Mouse (Mus musculus): ENCODE data around the gene Timp1.
A peak's percentile ranks its signal among the peaks of the same experiment; 100 is the strongest.

Timp1 gene

GRCm38 (mm10) chrX:20869962-20870513, at the start of gene Timp1:
Gene Timp1, plus strand, starts transcription at chrX:20870166.
- no peaks in the 10 kb centered on the region; the same call in 1 of the 2 replicates for H3K36me3 ChIP-seq (ENCODE audit: insufficient read depth, low read length)
- H3K9me3 ChIP-seq (ENCODE audit: low read length): no peaks in the 10 kb centered on the region
- peak within 1 kb of the TSS; percentile 77 for H3K4me3 ChIP-seq (replicated peaks; ENCODE audit: low read length)
- TF ChIP-seq CTCF (conservative IDR thresholded peaks at IDR 0.05; ENCODE audit: low read length): no peak
- TF ChIP-seq NANOG (IDR thresholded peaks at IDR 0.05; ENCODE audit: borderline replicate concordance, low read length): no peak
- no peak for TF ChIP-seq POU5F1 (IDR thresholded peaks at IDR 0.05; ENCODE audit: borderline replicate concordance, low read length)
- H3K4me1 ChIP-seq (replicated peaks; ENCODE audit: low read depth, low read length): peaks cover 50% of the 10 kb centered on the region
- H3K27me3 ChIP-seq (ENCODE audit: insufficient read depth, low read length): no peaks in the 10 kb centered on the region

GRCm38 (mm10) chrX:20828934-20829333, 41.0 kb upstream of the Timp1 start:
- no peaks in the 10 kb centered on the region for H3K9me3 ChIP-seq (ENCODE audit: low read length)
- H3K4me1 ChIP-seq (replicated peaks; ENCODE audit: low read depth, low read length): no peaks in the 10 kb centered on the region
- no peak for TF ChIP-seq NANOG (IDR thresholded peaks at IDR 0.05; ENCODE audit: borderline replicate concordance, low read length)
- TF ChIP-seq CTCF (conservative IDR thresholded peaks at IDR 0.05; ENCODE audit: low read length): peak; percentile 28
- H3K36me3 ChIP-seq (ENCODE audit: insufficient read depth, low read length): no peaks in the 10 kb centered on the region
- no peaks in the 10 kb centered on the region for H3K27me3 ChIP-seq (ENCODE audit: insufficient read depth, low read length)
- no peak overlapping the region for H3K4me3 ChIP-seq (replicated peaks; ENCODE audit: low read length)

GRCm38 (mm10) chrX:20847232-20847631, 22.7 kb upstream of the Timp1 start:
- Histone ChIP-seq H3K4me3 (replicated peaks; ENCODE audit: low read length) (no peak overlapping the region), H3K27me3 (ENCODE audit: insufficient read depth, low read length) (no peaks in the 10 kb centered on the region), H3K36me3 (ENCODE audit: insufficient read depth, low read length) (peaks cover 27% of the 10 kb centered on the region), H3K9me3 (ENCODE audit: low read length) (no peaks in the 10 kb centered on the region), H3K4me1 (replicated peaks; ENCODE audit: low read depth, low read length) (peaks cover 19% of the 10 kb centered on the region)
- TF ChIP-seq NANOG (IDR thresholded peaks at IDR 0.05; ENCODE audit: borderline replicate concordance, low read length): no peak
- no peak for TF ChIP-seq POU5F1 (IDR thresholded peaks at IDR 0.05; ENCODE audit: borderline replicate concordance, low read length)
- TF ChIP-seq CTCF (conservative IDR thresholded peaks at IDR 0.05; ENCODE audit: low read length): no peak

- H3K4me3 ChIP-seq (replicated peaks; ENCODE audit: low read length): no peak overlapping the region
- peaks cover 28% of the 10 kb centered on the region for H3K36me3 ChIP-seq (ENCODE audit: insufficient read depth, low read length)
- H3K27me3 ChIP-seq (ENCODE audit: insufficient read depth, low read length): no peaks in the 10 kb centered on the region
- no peaks in the 10 kb centered on the region for H3K9me3 ChIP-seq (ENCODE audit: low read length)
- no peak for TF ChIP-seq POU5F1 (IDR thresholded peaks at IDR 0.05; ENCODE audit: borderline replicate concordance, low read length)
- no peak for TF ChIP-seq NANOG (IDR thresholded peaks at IDR 0.05; ENCODE audit: borderline replicate concordance, low read length)
- TF ChIP-seq CTCF (conservative IDR thresholded peaks at IDR 0.05; ENCODE audit: low read length): no peak
- H3K4me1 ChIP-seq (replicated peaks; ENCODE audit: low read depth, low read length): peaks cover 19% of the 10 kb centered on the region
Observed at GRCm38 (mm10) chrX:20847816-20848215, 22.1 kb upstream of the Timp1 start.

GRCm38 (mm10) chrX:20848256-20848984, 21.5 kb upstream of the Timp1 start:
- no peak for TF ChIP-seq NANOG (IDR thresholded peaks at IDR 0.05; ENCODE audit: borderline replicate concordance, low read length)
- TF ChIP-seq POU5F1 (IDR thresholded peaks at IDR 0.05; ENCODE audit: borderline replicate concordance, low read length): no peak
- TF ChIP-seq CTCF (conservative IDR thresholded peaks at IDR 0.05; ENCODE audit: low read length): no peak
- Histone ChIP-seq H3K9me3 (ENCODE audit: low read length) (no peaks in the 10 kb centered on the region), H3K4me1 (replicated peaks; ENCODE audit: low read depth, low read length) (peaks cover 22% of the 10 kb centered on the region), H3K36me3 (ENCODE audit: insufficient read depth, low read length) (peaks cover 34% of the 10 kb centered on the region), H3K4me3 (replicated peaks; ENCODE audit: low read length) (peak overlapping the region; percentile 92), H3K27me3 (ENCODE audit: insufficient read depth, low read length) (no peaks in the 10 kb centered on the region)

GRCm38 (mm10) chrX:20853794-20854193, 16.2 kb upstream of the Timp1 start:
- H3K27me3 ChIP-seq (ENCODE audit: insufficient read depth, low read length): no peaks in the 10 kb centered on the region
- H3K36me3 ChIP-seq (ENCODE audit: insufficient read depth, low read length): peaks cover 82% of the 10 kb centered on the region
- no peak for TF ChIP-seq POU5F1 (IDR thresholded peaks at IDR 0.05; ENCODE audit: borderline replicate concordance, low read length)
- TF ChIP-seq CTCF (conservative IDR thresholded peaks at IDR 0.05; ENCODE audit: low read length): no peak
- no peak for TF ChIP-seq NANOG (IDR thresholded peaks at IDR 0.05; ENCODE audit: borderline replicate concordance, low read length)
- H3K4me1 ChIP-seq (replicated peaks; ENCODE audit: low read depth, low read length): peaks cover 24% of the 10 kb centered on the region
- no peaks in the 10 kb centered on the region for H3K9me3 ChIP-seq (ENCODE audit: low read length)
- no peak overlapping the region for H3K4me3 ChIP-seq (replicated peaks; ENCODE audit: low read length)

- no peak for TF ChIP-seq CTCF (conservative IDR thresholded peaks at IDR 0.05; ENCODE audit: low read length)
- no peak for TF ChIP-seq NANOG (IDR thresholded peaks at IDR 0.05; ENCODE audit: borderline replicate concordance, low read length)
- no peak for TF ChIP-seq POU5F1 (IDR thresholded peaks at IDR 0.05; ENCODE audit: borderline replicate concordance, low read length)
- no peaks in the 10 kb centered on the region for H3K9me3 ChIP-seq (ENCODE audit: low read length)
- no peak overlapping the region for H3K4me3 ChIP-seq (replicated peaks; ENCODE audit: low read length)
- no peaks in the 10 kb centered on the region for H3K27me3 ChIP-seq (ENCODE audit: insufficient read depth, low read length)
- peaks cover 40% of the 10 kb centered on the region for H3K36me3 ChIP-seq (ENCODE audit: insufficient read depth, low read length)
- H3K4me1 ChIP-seq (replicated peaks; ENCODE audit: low read depth, low read length): peaks cover 43% of the 10 kb centered on the region
Observed at GRCm38 (mm10) chrX:20861453-20862104, 8.4 kb upstream of the Timp1 start.

All from E14TG2a.4 (cell line).